21 mouse cellular contexts compared by ENCODE assay signal in the genomic region with DNA sequence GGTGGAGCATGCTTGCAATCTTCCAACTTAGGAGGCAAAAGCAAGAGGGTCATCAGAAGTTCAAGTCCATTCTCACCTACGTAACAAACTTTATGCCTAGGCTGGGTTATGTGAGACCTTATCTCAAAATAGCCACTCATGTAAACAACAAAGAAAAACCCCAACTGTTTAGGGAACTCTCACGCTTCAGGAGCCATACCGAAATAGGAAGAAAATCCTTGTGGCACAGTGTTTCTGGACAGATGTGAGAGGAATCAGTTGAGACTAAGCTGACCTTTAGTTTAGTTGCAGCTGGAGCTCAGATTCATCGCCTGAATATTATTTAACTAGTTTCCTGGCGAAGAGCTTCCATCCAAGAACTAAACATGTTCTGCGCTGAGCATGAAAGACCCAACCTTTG. TPM values are rescaled to one million over a fixed set of nuclear protein-coding genes. Genes with fewer than 3 reads are reported as not detected.
A peak's percentile ranks its signal among the peaks of the same experiment; 100 is the strongest.
DNase-seq lines count a peak whose midpoint lies in the region; ATAC-seq and TF ChIP-seq lines count a peak whose summit lies in the region.
"Had no signal": no experiment of that assay in that cellular context is flagged by ENCODE, and none has a peak within 500 bp of the region (broad histone marks: within the 10 kb centered on the region; RNA-seq: fewer than 3 reads in every experiment).

No protein-coding gene starts in this region.

- no peaks in the 10 kb centered on the region for H3K36me3 ChIP-seq in intestine, embryonic 15.5 days
- no peaks in the 10 kb centered on the region for H3K36me3 ChIP-seq in intestine, embryonic 16.5 days (ENCODE audit: control insufficient read depth, insufficient read depth, low read length)
- no peaks in the 10 kb centered on the region for H3K36me3 ChIP-seq in lung, embryonic 16.5 days (ENCODE audit: control insufficient read depth, insufficient read depth, low read length)
- H3K36me3 ChIP-seq in small intestine, adult 2 months (ENCODE audit: control insufficient read depth, insufficient read depth, low read length) = no peaks in the 10 kb centered on the region
- no peaks in the 10 kb centered on the region for H3K36me3 ChIP-seq in stomach, embryonic 16.5 days (ENCODE audit: control insufficient read depth, insufficient read depth, low read length)
- H3K36me3 ChIP-seq: forebrain, embryonic 15.5 days; hindbrain, embryonic 10.5 days; hindbrain, embryonic 13.5 days had no signal

- no peak for DNase-seq in lung, adult 2 months
- no peak for DNase-seq in adrenal gland, adult 18-20 months (ENCODE audit: low spot score in 2 of 2)
- DNase-seq: adrenal gland, adult 8-10 months; adrenal gland, postnatal 25 days; cerebellum, adult 11-12 months; cerebellum, adult 8-10 months; cerebellum, postnatal 10 days; gastrocnemius, postnatal 10 days; heart, adult 11 months had no signal

- TF ChIP-seq POLR2A in lung, adult 2 months (IDR thresholded peaks at IDR 0.05; ENCODE audit: borderline replicate concordance, extremely low read depth, low read depth, low read length) = no peak
- no peak for TF ChIP-seq POLR2A in small intestine, adult 2 months (IDR thresholded peaks at IDR 0.05; ENCODE audit: low read depth, low read length)

- H3K4me2 ChIP-seq in intestine, embryonic 15.5 days (replicated peaks) = no peak overlapping the region
- no peak overlapping the region for H3K4me2 ChIP-seq in intestine, embryonic 16.5 days (ENCODE audit: low read depth, low read length)
- H3K4me2 ChIP-seq in lung, embryonic 16.5 days (ENCODE audit: low read depth, low read length) = 0 out of 2 replicates have a peak overlapping the region, but pooled peaks have one; percentile 21
- H3K4me2 ChIP-seq in stomach, embryonic 16.5 days (ENCODE audit: low read depth, low read length) = no peak overlapping the region
- H3K4me2 ChIP-seq: forebrain, embryonic 15.5 days; heart, embryonic 11.5 days; hindbrain, embryonic 13.5 days had no signal

- no peaks in the 10 kb centered on the region for H3K4me1 ChIP-seq in intestine, embryonic 15.5 days (replicated peaks)
- H3K4me1 ChIP-seq in intestine, embryonic 16.5 days (ENCODE audit: control insufficient read depth, insufficient read depth, low read length) = no peaks in the 10 kb centered on the region
- peaks cover 12% of the 10 kb centered on the region for H3K4me1 ChIP-seq in lung, embryonic 16.5 days (replicated peaks; ENCODE audit: control insufficient read depth, insufficient read depth, low read length)
- peaks cover 2% of the 10 kb centered on the region; the same call in 1 of the 2 replicates for H3K4me1 ChIP-seq in lung, adult 2 months (ENCODE audit: control insufficient read depth, insufficient read depth, low read length)
- no peaks in the 10 kb centered on the region for H3K4me1 ChIP-seq in small intestine, adult 2 months (ENCODE audit: control insufficient read depth, insufficient read depth, insufficient read length, low read length)
- no peaks in the 10 kb centered on the region for H3K4me1 ChIP-seq in stomach, embryonic 16.5 days (ENCODE audit: control insufficient read depth, insufficient read depth, low read length)
- H3K4me1 ChIP-seq: forebrain, embryonic 15.5 days; hindbrain, embryonic 13.5 days had no signal

- H3K9ac ChIP-seq in intestine, embryonic 15.5 days = no peak overlapping the region
- H3K9ac ChIP-seq in intestine, embryonic 16.5 days (ENCODE audit: low read depth, low read length) = no peak overlapping the region
- no peak overlapping the region for H3K9ac ChIP-seq in lung, embryonic 16.5 days (ENCODE audit: low read length)
- no peak overlapping the region for H3K9ac ChIP-seq in stomach, embryonic 16.5 days (ENCODE audit: low read length)
- H3K9ac ChIP-seq: forebrain, embryonic 15.5 days; hindbrain, embryonic 13.5 days had no signal

- no peaks in the 10 kb centered on the region for H3K9me3 ChIP-seq in intestine, embryonic 15.5 days
- H3K9me3 ChIP-seq in intestine, embryonic 16.5 days (ENCODE audit: control insufficient read depth, low read length) = no peaks in the 10 kb centered on the region
- H3K9me3 ChIP-seq in lung, embryonic 16.5 days (ENCODE audit: control insufficient read depth, low read length) = no peaks in the 10 kb centered on the region
- no peaks in the 10 kb centered on the region for H3K9me3 ChIP-seq in stomach, embryonic 16.5 days (replicated peaks; ENCODE audit: control insufficient read depth, low read length)
- H3K9me3 ChIP-seq: forebrain, embryonic 15.5 days; hindbrain, embryonic 13.5 days had no signal

- no peak for TF ChIP-seq CTCF in lung, adult 2 months (IDR thresholded peaks at IDR 0.05; ENCODE audit: insufficient read depth, low read length)
- TF ChIP-seq CTCF in small intestine, adult 2 months (IDR thresholded peaks at IDR 0.05; ENCODE audit: extremely low read depth, insufficient read length, insufficient replicate concordance, low read depth, low read length) = no peak

- ATAC-seq in intestine, embryonic 15.5 days = no peak
- no peak for ATAC-seq in intestine, embryonic 16.5 days
- ATAC-seq in lung, embryonic 16.5 days (ENCODE audit: low read depth) = peak; percentile 23; the same call in 1 of the 2 replicates
- no peak for ATAC-seq in stomach, embryonic 16.5 days (ENCODE audit: insufficient read depth, low FRiP score)
- no peak for ATAC-seq in megakaryocyte-erythroid progenitor cell, adult 5-6 weeks (replicated peaks; ENCODE audit: low FRiP score, low TSS enrichment, poor library complexity, severe bottlenecking)
- ATAC-seq: CD4-positive, CD25-positive, alpha-beta regulatory T cell, adult 4 months; forebrain, embryonic 15.5 days; hindbrain, embryonic 16.5 days had no signal

- H3K27ac ChIP-seq in intestine, embryonic 15.5 days = 0 out of 2 replicates have a peak overlapping the region, but pooled peaks have one; percentile 7
- no peak overlapping the region for H3K27ac ChIP-seq in intestine, embryonic 16.5 days (ENCODE audit: low read length)
- H3K27ac ChIP-seq in lung, embryonic 16.5 days (ENCODE audit: low read length) = 0 out of 2 replicates have a peak overlapping the region, but pooled peaks have one; percentile 34
- peak overlapping the region; percentile 58 for H3K27ac ChIP-seq in small intestine, adult 2 months (ENCODE audit: insufficient read depth, low read depth, low read length)
- H3K27ac ChIP-seq in stomach, embryonic 16.5 days (ENCODE audit: low read length) = peak overlapping the region; percentile 67
- H3K27ac ChIP-seq: forebrain, embryonic 15.5 days; hindbrain, embryonic 10.5 days; hindbrain, embryonic 13.5 days had no signal

- H3K4me3 ChIP-seq in intestine, embryonic 15.5 days (replicated peaks) = no peak overlapping the region
- no peak overlapping the region for H3K4me3 ChIP-seq in intestine, embryonic 16.5 days (ENCODE audit: low read length)
- no peak overlapping the region for H3K4me3 ChIP-seq in lung, embryonic 16.5 days (ENCODE audit: low read length)
- H3K4me3 ChIP-seq in lung, adult 2 months (replicated peaks; ENCODE audit: extremely low read depth, low read depth, low read length) = no peak overlapping the region
- no peak overlapping the region for H3K4me3 ChIP-seq in small intestine, adult 2 months (ENCODE audit: low read depth, low read length)
- no peak overlapping the region for H3K4me3 ChIP-seq in stomach, embryonic 16.5 days (replicated peaks; ENCODE audit: low read length)
- H3K4me3 ChIP-seq: forebrain, embryonic 15.5 days; hindbrain, embryonic 10.5 days; hindbrain, embryonic 13.5 days had no signal

- 49% methylated on average over 6 of the region's 6 CpGs for WGBS in intestine, embryonic 15.5 days
- 53% methylated on average over 6 of the region's 6 CpGs for WGBS in intestine, embryonic 16.5 days
- WGBS in lung, embryonic 16.5 days = 19% methylated on average over 6 of the region's 6 CpGs
- WGBS in lung, adult 2 months = 30% methylated on average over 6 of the region's 6 CpGs
- WGBS in small intestine, adult 2 months = 72% methylated on average over 6 of the region's 6 CpGs
- 36% methylated on average over 6 of the region's 6 CpGs for WGBS in stomach, embryonic 16.5 days

- no peaks in the 10 kb centered on the region for H3K27me3 ChIP-seq in intestine, embryonic 15.5 days (replicated peaks)
- no peaks in the 10 kb centered on the region for H3K27me3 ChIP-seq in intestine, embryonic 16.5 days (replicated peaks; ENCODE audit: control insufficient read depth, insufficient read depth, low read length)
- no peaks in the 10 kb centered on the region for H3K27me3 ChIP-seq in lung, embryonic 16.5 days (ENCODE audit: control insufficient read depth, insufficient read depth, low read depth, low read length)
- H3K27me3 ChIP-seq in small intestine, adult 2 months (ENCODE audit: control insufficient read depth, insufficient read depth, low read length) = no peaks in the 10 kb centered on the region
- H3K27me3 ChIP-seq in stomach, embryonic 16.5 days (ENCODE audit: control insufficient read depth, insufficient read depth, low read length) = no peaks in the 10 kb centered on the region
- H3K27me3 ChIP-seq: forebrain, embryonic 15.5 days; hindbrain, embryonic 13.5 days had no signal

RNA-seq across cellular contexts. Expression of gene Tmem30a, which starts 49.3 kb away (rescaled TPM):
- polyA plus RNA-seq in intestine, embryonic 15.5 days (2015; fragmentation: Nextera tagmentation; extraction: Ambion mirVana) = 66.4 and 72.6 TPM in 2 replicates
- 58.0 and 64.2 TPM in 2 replicates for polyA plus RNA-seq in intestine, embryonic 16.5 days (2015; fragmentation: Nextera tagmentation; extraction: Ambion mirVana)
- 96.6 and 97.3 TPM in 2 replicates for polyA plus RNA-seq in lung, embryonic 16.5 days (2015; fragmentation: Nextera tagmentation; extraction: Ambion mirVana)
- 62.8 and 82.3 TPM in 2 replicates for polyA plus RNA-seq in lung, adult 2 months (2012; rRNA removed)
- polyA plus RNA-seq in small intestine, adult 2 months (2012; rRNA removed) = 44.6 and 45.2 TPM in 2 replicates
- 65.9 and 68.9 TPM in 2 replicates for polyA plus RNA-seq in stomach, embryonic 16.5 days (2015; fragmentation: Nextera tagmentation; extraction: Ambion mirVana)
- total RNA-seq in megakaryocyte-erythroid progenitor cell, adult 5-6 weeks (2014; fragmentation: Nextera tagmentation) = 26.5 and 32.2 TPM in 2 replicates
- 44.1 and 66.2 TPM in 2 replicates for total RNA-seq in megakaryocyte-erythroid progenitor cell, adult 5-6 weeks (2017)
- total RNA-seq in adrenal gland, adult 18-20 months (2021) = 100 to 1,000 TPM; 103 to 134 TPM
